Mouse (Mus musculus) liver, postnatal 0 days (tissue): ENCODE data around the gene Thsd7a. TPM values are rescaled to one million over a fixed set of nuclear protein-coding genes. Genes with fewer than 3 reads are reported as not detected.

ENCODE experiments used
- ATAC-seq: fragments of 200-750 bp; cut with Nextera tagmentation; 2 replicates; pipeline ENCODE4 v1.8.0; 2017; ENCODE audit warnings: mild to moderate bottlenecking, moderate library complexity
- DNase-seq: peaks from one replicate; pipeline ENCODE4 v3.0.0-alpha.2; 2016
- H3K27ac ChIP-seq: fragments of 300-500 bp; sonication (generic); 2 replicates; pipeline ENCODE4 v1.5.1; 2014; ENCODE audit warnings: antibody characterized with exemption, moderate library complexity, mild to moderate bottlenecking, low read depth
- H3K27me3 ChIP-seq: fragments of 300-500 bp; sonication (generic); 2 replicates; pipeline ENCODE4 v1.6.1; 2014; ENCODE audit warnings: low read length, control low read depth, mixed read lengths; ENCODE audit not compliant: insufficient read depth
- H3K36me3 ChIP-seq: fragments of 300-500 bp; sonication (generic); replicated peaks from 2 replicates; pipeline ENCODE4 v1.6.1; 2014; ENCODE audit warnings: mild to moderate bottlenecking, control low read depth, low read length, moderate library complexity, mixed read lengths; ENCODE audit not compliant: insufficient read depth
- H3K4me1 ChIP-seq: fragments of 300-500 bp; sonication (generic); 2 replicates; pipeline ENCODE4 v1.6.1; 2014; ENCODE audit warnings: antibody characterized with exemption, mild to moderate bottlenecking, control low read depth; ENCODE audit not compliant: insufficient read depth
- H3K4me2 ChIP-seq: fragments of 300-500 bp; sonication (generic); 2 replicates; pipeline ENCODE4 v1.6.1; 2014; ENCODE audit warnings: low read depth, mild to moderate bottlenecking, low read length, moderate library complexity, mixed read lengths
- H3K4me3 ChIP-seq: fragments of 300-500 bp; sonication (generic); 2 replicates; pipeline ENCODE4 v1.5.1; 2014; ENCODE audit warnings: low read depth, low read length
- H3K9ac ChIP-seq: fragments of 300-500 bp; sonication (generic); replicated peaks from 2 replicates; pipeline ENCODE4 v1.6.1; 2014; ENCODE audit warnings: mild to moderate bottlenecking, moderate library complexity
- H3K9me3 ChIP-seq: fragments of 300-500 bp; sonication (generic); 2 replicates; pipeline ENCODE4 v1.6.1; 2016; ENCODE audit warnings: mild to moderate bottlenecking, control low read depth, low read length, mixed read lengths
- CTCF ChIP-seq: sonication (generic); IDR thresholded peaks from 2 replicates; pipeline ENCODE4 v1.5.1; 2016; ENCODE audit warnings: antibody characterized with exemption, low read depth
- EP300 ChIP-seq: IDR thresholded peaks from 2 replicates; pipeline ENCODE4 v1.6.1; 2016; ENCODE audit warnings: antibody characterized with exemption, low read depth, mild to moderate bottlenecking
- WGBS: fragments of 180-500 bp; shearing (Covaris S2); extraction: QIAGEN DNeasy Blood & Tissue Kit; methylation state at CpG from one replicate; pipeline ENCODE4 v1.1.7; 2014; ENCODE audit not compliant: insufficient replicate concordance; 5-methylcytosine and 5-hydroxymethylcytosine counted together
- polyA plus RNA-seq: library from polyadenylated mRNA; unstranded; fragments of >200 nt; fragmentation: Nextera tagmentation; extraction: Ambion mirVana; gene quantifications from 2 replicates; pipeline ENCODE4 v1.2.1, GENCODE M21; 2015

Gene Thsd7a
- polyA plus RNA-seq, 1 experiment from 2014 or later = 0.33 TPM

DNA sequence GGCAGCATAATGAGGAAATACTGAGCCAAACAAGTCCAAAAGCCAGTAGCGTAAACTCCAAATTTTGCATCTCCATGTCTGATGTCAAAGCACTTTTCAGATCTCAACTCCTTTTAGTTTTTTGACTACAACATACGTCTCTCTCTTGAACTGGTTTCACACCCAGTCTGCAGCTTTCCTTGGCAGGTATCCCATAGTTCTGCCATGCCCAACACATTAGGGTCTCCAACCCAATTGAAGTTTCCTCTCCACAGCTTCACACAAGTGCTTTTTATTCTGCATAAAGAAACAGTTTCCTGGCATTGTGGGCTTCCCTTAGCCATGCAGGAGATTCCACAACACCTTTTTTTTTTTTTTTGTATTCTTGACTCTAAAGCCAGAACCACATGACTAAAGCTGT lies 50.1 kb downstream of the Thsd7a start:
- DNase-seq = no peak
- no peak overlapping the region for H3K27ac ChIP-seq
- no peak overlapping the region for H3K4me2 ChIP-seq
- 78% methylated on average over 2 of the region's 2 CpGs for WGBS
- H3K4me3 ChIP-seq = no peak overlapping the region
- no peaks in the 10 kb centered on the region for H3K36me3 ChIP-seq
- no peak for TF ChIP-seq EP300
- TF ChIP-seq CTCF = no peak
- ATAC-seq = no peak
- no peaks in the 10 kb centered on the region for H3K27me3 ChIP-seq
- no peaks in the 10 kb centered on the region for H3K9me3 ChIP-seq
- H3K4me1 ChIP-seq = no peaks in the 10 kb centered on the region
- H3K9ac ChIP-seq = no peak overlapping the region

DNA sequence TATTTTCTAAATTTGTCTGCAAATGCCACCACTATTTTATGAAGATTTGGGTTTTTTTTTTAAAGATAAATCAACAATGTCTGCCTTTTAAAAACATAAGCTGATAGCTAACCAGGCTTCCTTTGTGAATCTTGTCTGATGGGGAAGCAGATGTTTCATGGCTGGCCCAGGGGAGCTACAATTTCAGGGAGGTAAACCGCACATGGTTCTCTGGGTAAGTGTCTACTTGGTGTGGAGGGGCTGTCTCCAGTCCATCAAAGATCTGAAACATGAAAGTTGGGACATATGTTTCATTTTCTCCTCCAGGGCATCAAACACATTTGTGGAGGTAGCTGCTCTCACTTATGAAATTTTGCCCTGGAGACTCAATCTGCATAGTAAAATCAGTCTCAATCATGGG lies 55.5 kb downstream of the Thsd7a start:
- Histone ChIP-seq H3K36me3 (no peaks in the 10 kb centered on the region), H3K9me3 (no peaks in the 10 kb centered on the region), H3K4me1 (no peaks in the 10 kb centered on the region), H3K9ac (no peak overlapping the region), H3K4me2 (no peak overlapping the region), H3K4me3 (no peak overlapping the region), H3K27me3 (no peaks in the 10 kb centered on the region), H3K27ac (no peak overlapping the region)
- ATAC-seq = no peak
- WGBS = 87% methylated on average over 1 of the region's 1 CpGs
- TF ChIP-seq CTCF (no peak), EP300 (no peak)
- DNase-seq = no peak

DNA sequence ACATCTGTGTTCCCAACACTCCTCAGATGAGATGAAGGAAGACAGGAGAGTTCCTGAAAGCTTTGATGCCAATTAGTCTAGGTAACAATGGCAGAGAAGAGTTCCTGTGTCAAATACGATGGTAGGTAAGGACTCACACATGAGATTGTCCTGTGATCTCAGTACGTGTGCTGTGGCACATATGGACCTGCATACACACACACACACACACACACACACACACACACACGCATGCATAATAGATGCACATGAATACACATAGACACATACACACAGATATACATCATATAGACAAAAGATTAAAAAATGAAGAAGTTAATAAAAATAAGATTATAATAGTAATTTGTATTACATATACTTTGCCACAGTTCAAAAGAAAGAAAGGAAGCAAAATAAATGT lies 56.0 kb downstream of the Thsd7a start:
- DNase-seq (no peak), ATAC-seq (no peak)
- H3K4me2 ChIP-seq = no peak overlapping the region
- no peaks in the 10 kb centered on the region for H3K9me3 ChIP-seq
- no peak overlapping the region for H3K9ac ChIP-seq
- no peaks in the 10 kb centered on the region for H3K4me1 ChIP-seq
- no peak overlapping the region for H3K4me3 ChIP-seq
- WGBS = 76% methylated on average over 3 of the region's 3 CpGs
- H3K36me3 ChIP-seq = no peaks in the 10 kb centered on the region
- no peak overlapping the region for H3K27ac ChIP-seq
- no peak for TF ChIP-seq CTCF
- no peaks in the 10 kb centered on the region for H3K27me3 ChIP-seq

DNA sequence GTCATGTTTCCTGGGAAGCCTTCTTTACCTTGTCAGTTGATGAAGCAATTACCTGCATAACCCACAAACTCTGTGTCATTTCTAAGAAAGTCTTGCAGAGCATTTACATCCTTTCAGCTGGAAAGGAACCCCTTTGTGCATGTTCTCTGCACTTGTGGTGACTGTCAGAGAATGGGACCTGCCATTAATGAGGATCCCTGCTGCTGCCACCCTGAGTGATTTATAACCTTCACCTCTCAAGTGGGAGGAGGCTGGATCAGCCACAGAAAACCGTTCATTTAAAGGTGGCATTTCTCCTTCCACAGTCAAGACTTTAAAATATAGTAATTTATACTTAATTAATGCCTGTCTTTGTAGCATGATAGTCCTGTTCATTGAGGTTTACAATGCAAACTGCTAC lies 99.6 kb downstream of the Thsd7a start:
- WGBS = 18% methylated on average over 1 of the region's 1 CpGs
- no peak for DNase-seq
- Histone ChIP-seq H3K27me3 (no peaks in the 10 kb centered on the region), H3K9ac (no peak overlapping the region), H3K4me2 (no peak overlapping the region), H3K9me3 (no peaks in the 10 kb centered on the region), H3K27ac (no peak overlapping the region), H3K4me1 (no peaks in the 10 kb centered on the region), H3K36me3 (no peaks in the 10 kb centered on the region), H3K4me3 (no peak overlapping the region)
- no peak for TF ChIP-seq EP300
- TF ChIP-seq CTCF = no peak
- ATAC-seq = no peak

DNA sequence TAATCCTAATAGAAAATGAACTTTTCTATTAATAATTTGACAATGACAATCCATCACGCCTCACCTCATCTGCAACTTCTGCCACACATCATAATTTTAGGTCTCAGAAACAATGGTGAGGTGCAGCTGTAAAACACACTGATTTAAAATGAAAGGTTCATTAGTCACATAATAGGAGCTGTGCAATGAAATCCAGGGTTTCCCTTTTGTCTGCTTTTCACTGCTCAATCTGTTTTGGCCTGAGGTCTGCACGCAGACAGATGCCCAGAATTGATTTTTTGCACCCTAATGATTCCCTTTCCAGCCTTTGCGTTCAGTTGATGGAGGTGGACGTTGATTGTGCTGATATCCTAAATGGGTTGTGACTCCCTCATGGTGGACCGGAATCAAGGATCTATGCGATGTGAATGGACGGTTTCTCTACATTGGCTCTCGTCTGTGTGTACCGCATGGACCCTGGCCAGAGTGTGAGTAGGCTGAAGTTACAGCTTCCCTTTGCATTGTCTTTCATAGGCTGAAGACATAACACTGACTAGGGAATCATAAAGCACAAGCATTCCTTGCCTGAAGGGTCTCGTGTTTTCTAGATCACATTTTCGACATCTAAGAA lies 120.5 kb downstream of the Thsd7a start:
- H3K4me1 ChIP-seq = no peaks in the 10 kb centered on the region
- 83% methylated on average over 11 of the region's 11 CpGs for WGBS
- no peak overlapping the region for H3K4me2 ChIP-seq
- no peaks in the 10 kb centered on the region for H3K36me3 ChIP-seq
- TF ChIP-seq CTCF = no peak
- no peak for TF ChIP-seq EP300
- H3K4me3 ChIP-seq = no peak overlapping the region
- H3K27me3 ChIP-seq = no peaks in the 10 kb centered on the region
- H3K9me3 ChIP-seq = no peaks in the 10 kb centered on the region
- no peak overlapping the region for H3K9ac ChIP-seq
- ATAC-seq = no peak
- no peak overlapping the region for H3K27ac ChIP-seq
- DNase-seq = no peak

DNA sequence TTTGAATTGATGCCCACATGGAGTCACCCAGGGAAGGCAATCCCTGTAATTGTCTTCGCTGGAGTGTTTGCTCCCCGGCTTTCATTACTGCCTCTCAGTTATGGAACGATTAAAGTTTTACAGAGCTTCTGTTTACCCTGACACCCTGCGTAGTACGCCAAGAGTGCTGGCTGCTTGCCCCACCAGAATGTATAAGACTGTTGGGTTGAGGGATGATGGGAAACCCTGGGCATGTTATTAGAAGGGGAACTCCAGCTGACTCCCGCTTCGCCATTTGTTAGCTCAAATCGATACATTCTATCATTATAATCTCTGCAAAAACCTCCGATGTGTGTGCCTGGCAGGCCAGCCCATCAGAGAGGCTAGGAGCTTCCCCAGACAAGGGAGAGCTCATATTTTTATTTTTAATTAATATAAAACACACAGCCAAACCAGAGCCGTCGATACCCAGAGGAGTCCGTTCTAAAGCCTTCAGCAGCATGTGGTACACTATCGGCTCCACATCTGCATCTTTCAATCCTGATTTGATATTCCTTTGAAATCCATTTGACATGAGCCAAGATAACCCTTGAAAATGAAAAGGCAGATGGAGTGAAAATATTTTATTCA lies 142.5 kb downstream of the Thsd7a start:
- WGBS = 85% methylated on average over 13 of the region's 13 CpGs
- no peak overlapping the region for H3K4me3 ChIP-seq
- TF ChIP-seq EP300 (no peak), CTCF (no peak)
- no peaks in the 10 kb centered on the region for H3K36me3 ChIP-seq
- H3K4me2 ChIP-seq = no peak overlapping the region
- H3K4me1 ChIP-seq = no peaks in the 10 kb centered on the region
- no peak overlapping the region for H3K27ac ChIP-seq
- no peak overlapping the region for H3K9ac ChIP-seq
- no peaks in the 10 kb centered on the region for H3K9me3 ChIP-seq
- ATAC-seq = no peak
- DNase-seq = no peak
- no peaks in the 10 kb centered on the region for H3K27me3 ChIP-seq
